Mouse (Mus musculus): ENCODE measurements around the gene Wif1.

DNA sequence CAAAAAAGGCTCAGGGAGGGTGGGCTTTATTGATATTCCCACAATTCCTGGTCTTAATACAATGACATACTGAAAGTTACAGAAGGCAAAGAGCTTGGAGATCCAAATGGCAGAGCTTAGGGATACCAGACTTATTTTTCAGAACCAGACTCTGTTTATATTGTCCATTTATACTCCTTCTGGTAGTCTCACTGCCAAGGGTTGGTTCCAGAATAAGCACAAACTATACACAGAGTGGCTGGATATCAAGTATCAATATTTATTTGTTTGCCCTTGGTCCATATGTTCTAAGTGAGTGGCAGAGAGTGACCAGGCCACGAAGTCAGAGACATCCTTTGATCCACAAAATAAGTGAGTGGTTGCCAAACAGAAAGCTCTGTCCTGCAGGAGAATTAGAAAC lies 34.2 kb downstream of the Wif1 start:
- TF ChIP-seq GATA1 (IDR thresholded peaks at IDR 0.05; ENCODE audit: borderline replicate concordance, low read length), result no peak
- TF ChIP-seq FLI1 (IDR thresholded peaks at IDR 0.05; ENCODE audit: low read length), result no peak
